Mouse (Mus musculus): Measurements from ENCODE around the gene Coq5.

- TF ChIP-seq ZC3H11A (IDR thresholded peaks at IDR 0.05; ENCODE audit: borderline replicate concordance, low read depth, low read length) (peak; percentile 41; the same call in 1 of the 2 replicates), HCFC1 (IDR thresholded peaks at IDR 0.05; ENCODE audit: borderline replicate concordance, insufficient read depth, low read length) (0 out of 2 replicates have a peak, but pooled peaks have one; percentile 55)
These were observed 3.5 kb upstream of the Coq5 start for GRCm38 (mm10) chr5:115275998-115276397.

All from ES-E14 (cell line).